Mouse (Mus musculus) liver, embryonic 13.5 days (tissue): ENCODE data around the gene Dab2ip. TPM values are rescaled to one million over a fixed set of nuclear protein-coding genes. Genes with fewer than 3 reads are reported as not detected.

Experiments
- ATAC-seq: fragments of 200-750 bp; cut with Nextera tagmentation; 2 replicates; pipeline ENCODE4 v1.8.0; 2017; ENCODE audit warnings: low read depth, mild to moderate bottlenecking, moderate number of reproducible peaks, moderate library complexity
- DNase-seq: peaks from one replicate; pipeline ENCODE4 v3.0.0; 2022
- H3K27ac ChIP-seq: fragments of 300-500 bp; sonication (generic); 2 replicates; pipeline ENCODE4 v1.5.1; 2015; ENCODE audit warnings: moderate library complexity, mild to moderate bottlenecking, inconsistent platforms
- H3K27me3 ChIP-seq: fragments of 300-500 bp; sonication (generic); 2 replicates; pipeline ENCODE4 v1.6.1; 2015; ENCODE audit warnings: mild to moderate bottlenecking, inconsistent platforms
- H3K36me3 ChIP-seq: fragments of 300-500 bp; sonication (generic); 2 replicates; pipeline ENCODE4 v1.6.1; 2015; ENCODE audit warnings: mild to moderate bottlenecking, inconsistent platforms
- H3K4me1 ChIP-seq: fragments of 300-500 bp; sonication (generic); replicated peaks from 2 replicates; pipeline ENCODE4 v1.6.1; 2015; ENCODE audit warnings: inconsistent platforms
- H3K4me2 ChIP-seq: fragments of 300-500 bp; sonication (generic); 2 replicates; pipeline ENCODE4 v1.6.1; 2015; ENCODE audit warnings: inconsistent platforms, mild to moderate bottlenecking, moderate library complexity
- H3K4me3 ChIP-seq: fragments of 300-500 bp; sonication (generic); replicated peaks from 2 replicates; pipeline ENCODE4 v1.5.1; 2015; ENCODE audit warnings: mild to moderate bottlenecking, inconsistent platforms
- H3K9ac ChIP-seq: fragments of 300-500 bp; sonication (generic); 2 replicates; pipeline ENCODE4 v1.6.1; 2015; ENCODE audit warnings: mild to moderate bottlenecking, inconsistent platforms
- H3K9me3 ChIP-seq: fragments of 300-500 bp; sonication (generic); replicated peaks from 2 replicates; pipeline ENCODE4 v1.6.1; 2016; ENCODE audit warnings: inconsistent platforms
- WGBS: fragments of 180-500 bp; shearing (Covaris S2); methylation state at CpG from one replicate; pipeline ENCODE4 v1.1.7; 2015; ENCODE audit not compliant: insufficient replicate concordance; 5-methylcytosine and 5-hydroxymethylcytosine counted together
- polyA plus RNA-seq: library from polyadenylated mRNA; unstranded; fragments of >200 nt; fragmentation: Nextera tagmentation; extraction: Ambion mirVana; gene quantifications from 2 replicates; pipeline ENCODE4 v1.2.1, GENCODE M21; 2015

Dab2ip gene
- polyA plus RNA-seq, 1 experiment from 2014 or later = 6.7 TPM

DNA sequence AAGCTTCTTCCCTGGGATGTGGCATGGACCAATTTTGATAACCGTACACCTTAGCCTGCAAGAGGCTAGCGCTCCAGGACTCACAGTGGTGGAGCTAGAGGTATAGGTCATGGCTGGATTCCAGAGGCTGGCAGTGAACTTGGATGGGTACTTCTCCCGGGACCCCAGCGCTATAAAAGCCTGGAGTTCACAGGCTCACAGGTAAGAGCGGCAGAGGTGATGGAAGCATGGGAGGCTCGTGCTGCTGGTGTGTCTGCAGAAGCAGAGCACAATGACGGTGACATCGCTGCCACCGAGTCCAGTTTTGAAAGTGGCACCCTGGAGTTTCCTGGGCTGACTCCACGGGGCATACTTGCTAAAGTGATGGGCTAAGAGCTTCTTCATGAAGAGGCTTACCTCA is 187.8 kb downstream of the Dab2ip start:
- Histone ChIP-seq H3K27me3 (no peaks in the 10 kb centered on the region), H3K4me1 (no peaks in the 10 kb centered on the region), H3K36me3 (no peaks in the 10 kb centered on the region), H3K27ac (no peak overlapping the region), H3K9ac (no peak overlapping the region), H3K4me2 (no peak overlapping the region), H3K4me3 (no peak overlapping the region), H3K9me3 (no peaks in the 10 kb centered on the region)
- WGBS = 76% methylated on average over 10 of the region's 10 CpGs
- DNase-seq (no peak), ATAC-seq (no peak)

DNA sequence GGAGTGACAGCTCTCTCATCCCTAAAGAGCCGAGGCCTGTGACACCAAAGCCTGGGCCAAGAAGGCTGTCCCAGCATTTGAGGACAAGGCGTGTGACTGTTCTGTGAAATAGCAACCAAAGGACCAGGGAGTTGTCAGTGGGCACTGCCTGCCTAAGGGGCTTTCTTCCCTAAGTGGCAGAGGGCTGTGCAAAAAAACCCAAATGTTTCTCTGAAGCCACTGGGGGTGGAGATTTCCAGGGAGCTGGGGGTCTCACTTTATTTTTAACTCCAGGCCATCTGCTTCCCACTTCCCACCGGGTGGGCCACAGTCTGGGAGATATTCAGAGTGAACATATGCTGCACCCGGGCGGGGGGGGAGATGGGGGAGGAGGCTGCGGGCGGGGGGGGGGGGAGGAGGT is 188.6 kb downstream of the Dab2ip start:
- DNase-seq (no peak), ATAC-seq (no peak)
- no peak overlapping the region for H3K4me2 ChIP-seq
- H3K4me1 ChIP-seq = no peaks in the 10 kb centered on the region
- H3K36me3 ChIP-seq = no peaks in the 10 kb centered on the region
- H3K27me3 ChIP-seq = no peaks in the 10 kb centered on the region
- no peaks in the 10 kb centered on the region for H3K9me3 ChIP-seq
- WGBS = 40% methylated on average over 7 of the region's 7 CpGs
- no peak overlapping the region for H3K27ac ChIP-seq
- H3K4me3 ChIP-seq = no peak overlapping the region
- H3K9ac ChIP-seq = no peak overlapping the region

DNA sequence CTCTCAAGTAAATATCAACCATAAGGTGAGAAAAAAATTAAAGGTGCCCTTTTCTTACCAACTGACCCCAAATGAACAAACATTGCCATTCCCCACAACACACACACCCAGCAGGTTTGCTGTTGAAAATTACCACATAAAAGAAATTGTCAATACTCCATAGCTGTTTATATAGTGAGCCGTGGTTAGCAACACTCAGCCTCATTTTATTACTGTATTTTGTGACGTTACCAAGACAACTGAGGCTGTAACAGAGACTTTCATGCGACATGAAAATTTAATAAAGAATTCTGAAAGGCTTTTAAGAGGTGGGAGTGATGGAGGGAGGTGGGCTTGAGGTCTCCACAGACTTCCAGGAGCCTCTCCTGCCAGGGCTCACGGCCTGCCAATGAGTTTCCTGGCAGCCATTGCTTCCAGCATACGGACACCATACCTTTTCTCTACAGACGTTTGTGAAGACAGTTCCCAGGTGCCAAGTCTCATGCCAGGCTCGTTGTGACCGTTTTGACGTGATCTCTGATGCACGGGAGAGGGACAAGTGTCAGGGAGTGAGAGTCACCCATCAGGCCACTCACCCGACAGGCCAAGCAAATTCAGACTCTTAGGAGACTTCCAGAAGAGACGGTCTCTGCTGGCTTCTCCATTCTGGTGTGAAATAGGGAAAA is 189.4 kb downstream of the Dab2ip start:
- ATAC-seq (no peak), DNase-seq (no peak)
- WGBS = 63% methylated on average over 12 of the region's 12 CpGs
- Histone ChIP-seq H3K4me3 (no peak overlapping the region), H3K4me2 (no peak overlapping the region), H3K36me3 (no peaks in the 10 kb centered on the region), H3K9me3 (no peaks in the 10 kb centered on the region), H3K27me3 (no peaks in the 10 kb centered on the region), H3K27ac (no peak overlapping the region), H3K4me1 (no peaks in the 10 kb centered on the region), H3K9ac (no peak overlapping the region)

DNA sequence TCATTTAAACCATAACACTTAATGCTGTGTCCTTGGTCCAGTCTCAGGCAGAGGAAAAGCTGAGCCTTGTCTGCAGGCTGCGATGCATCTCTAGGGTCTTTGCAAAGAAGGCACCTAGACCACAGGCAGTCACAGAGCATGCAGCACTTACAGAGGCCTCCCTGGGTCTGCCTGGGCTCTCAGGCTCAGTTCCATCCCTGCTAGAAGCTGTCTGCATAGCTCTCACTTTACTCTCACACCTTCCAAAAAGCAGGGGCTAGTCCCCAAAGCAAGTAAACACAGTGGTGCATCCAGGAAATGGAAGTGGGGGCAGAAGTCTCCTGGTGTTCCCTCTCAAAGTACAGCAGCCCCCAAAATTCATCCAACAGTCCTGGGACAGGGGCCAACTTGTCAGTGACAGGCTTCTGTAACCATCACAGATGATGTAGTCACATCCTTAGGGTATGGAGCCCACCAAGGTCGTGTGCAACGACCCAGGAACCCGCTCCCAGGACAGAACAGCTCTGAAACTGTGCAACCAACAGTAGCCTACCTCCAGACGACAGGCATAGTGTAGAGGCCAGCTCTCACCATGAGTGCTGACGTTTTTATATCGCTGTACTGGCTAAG is 192.6 kb downstream of the Dab2ip start:
- Histone ChIP-seq H3K27me3 (no peaks in the 10 kb centered on the region), H3K36me3 (no peaks in the 10 kb centered on the region), H3K9ac (no peak overlapping the region), H3K9me3 (no peaks in the 10 kb centered on the region), H3K4me1 (no peaks in the 10 kb centered on the region), H3K4me3 (no peak overlapping the region), H3K27ac (no peak overlapping the region), H3K4me2 (no peak overlapping the region)
- WGBS = 55% methylated on average over 7 of the region's 7 CpGs
- ATAC-seq (no peak), DNase-seq (no peak)

GRCm38 (mm10) chr2:35751781-35752505 is 193.9 kb downstream of the Dab2ip start:
- H3K27me3 ChIP-seq = no peaks in the 10 kb centered on the region; the same call in 1 of the 2 replicates
- no peak overlapping the region for H3K4me3 ChIP-seq
- DNase-seq (no peak), ATAC-seq (no peak)
- H3K9ac ChIP-seq = no peak overlapping the region
- no peaks in the 10 kb centered on the region for H3K36me3 ChIP-seq
- H3K4me2 ChIP-seq = no peak overlapping the region
- WGBS = 70% methylated on average over 18 of the region's 18 CpGs
- H3K4me1 ChIP-seq = no peaks in the 10 kb centered on the region
- H3K9me3 ChIP-seq = no peaks in the 10 kb centered on the region
- no peak overlapping the region for H3K27ac ChIP-seq

GRCm38 (mm10) chr2:35756467-35756866 is 198.4 kb downstream of the Dab2ip start:
- H3K27ac ChIP-seq = no peak overlapping the region
- no peaks in the 10 kb centered on the region for H3K9me3 ChIP-seq
- no peaks in the 10 kb centered on the region for H3K36me3 ChIP-seq
- H3K27me3 ChIP-seq = no peaks in the 10 kb centered on the region; the same call in 1 of the 2 replicates
- no peak overlapping the region for H3K4me2 ChIP-seq
- 15% methylated on average over 7 of the region's 7 CpGs for WGBS
- DNase-seq (no peak), ATAC-seq (no peak)
- H3K9ac ChIP-seq = no peak overlapping the region
- H3K4me3 ChIP-seq = no peak overlapping the region
- H3K4me1 ChIP-seq = no peaks in the 10 kb centered on the region

DNA sequence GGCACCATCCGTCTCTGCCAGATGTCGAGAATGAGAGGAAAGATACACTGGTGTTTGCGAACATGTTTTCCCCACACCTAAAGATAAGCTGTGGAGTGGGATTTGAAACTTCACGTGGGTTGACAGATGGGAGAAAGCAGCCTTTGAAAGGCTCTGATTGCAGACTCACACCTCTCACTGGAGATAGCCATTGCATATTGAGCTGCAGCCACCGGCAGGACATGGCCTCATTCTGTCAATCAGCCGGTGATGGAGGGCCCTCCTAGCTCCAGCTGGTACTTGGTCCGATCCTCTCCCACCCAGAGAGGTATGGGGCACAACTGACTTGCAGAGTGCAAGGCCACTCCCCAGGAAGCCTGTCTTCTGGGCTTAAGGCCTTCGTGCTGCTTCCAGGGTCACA is 202.3 kb downstream of the Dab2ip start:
- WGBS = 49% methylated on average over 8 of the region's 8 CpGs
- no peak overlapping the region for H3K27ac ChIP-seq

GRCm38 (mm10) chr2:35760867-35761266 is 202.8 kb downstream of the Dab2ip start:
- H3K9me3 ChIP-seq = no peaks in the 10 kb centered on the region
- no peak for DNase-seq
- no peak for ATAC-seq

More for the DNA sequence above, 202.3 kb downstream of the Dab2ip start:
- Histone ChIP-seq H3K9ac (no peak overlapping the region), H3K4me2 (no peak overlapping the region), H3K27me3 (no peaks in the 10 kb centered on the region; the same call in 1 of the 2 replicates), H3K4me1 (no peaks in the 10 kb centered on the region), H3K9me3 (no peaks in the 10 kb centered on the region), H3K4me3 (no peak overlapping the region), H3K36me3 (no peaks in the 10 kb centered on the region)
- no peak for DNase-seq
- ATAC-seq = no peak

DNA sequence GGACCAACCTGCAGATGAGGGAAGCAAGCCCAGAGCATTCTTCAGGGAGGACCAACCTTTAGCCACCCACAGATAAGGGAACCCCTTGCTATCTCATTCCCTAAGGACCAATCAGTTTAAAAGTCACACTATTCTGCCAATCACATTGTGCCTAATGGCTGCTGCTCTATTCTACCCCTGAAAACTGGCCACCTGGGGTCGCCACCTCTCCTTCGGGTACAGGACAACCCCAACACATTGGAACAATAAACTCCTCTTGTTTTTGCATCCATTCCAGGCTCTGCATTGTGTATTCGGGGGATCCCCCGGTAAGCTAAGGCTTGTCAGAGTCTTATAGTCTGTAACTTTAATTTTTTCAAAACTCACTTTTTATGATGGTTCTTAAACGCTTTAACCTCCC is 203.4 kb downstream of the Dab2ip start:
- no peak overlapping the region for H3K4me3 ChIP-seq
- no peaks in the 10 kb centered on the region for H3K9me3 ChIP-seq
- no peak overlapping the region for H3K4me2 ChIP-seq
- ATAC-seq (no peak), DNase-seq (no peak)
- H3K9ac ChIP-seq = no peak overlapping the region
- no peaks in the 10 kb centered on the region; the same call in 1 of the 2 replicates for H3K27me3 ChIP-seq
- no peaks in the 10 kb centered on the region for H3K36me3 ChIP-seq
- H3K27ac ChIP-seq = no peak overlapping the region
- WGBS = 59% methylated on average over 5 of the region's 5 CpGs
- no peaks in the 10 kb centered on the region for H3K4me1 ChIP-seq

More at GRCm38 (mm10) chr2:35760867-35761266, 202.8 kb downstream of the Dab2ip start:
- Histone ChIP-seq H3K27ac (no peak overlapping the region), H3K36me3 (no peaks in the 10 kb centered on the region), H3K9ac (no peak overlapping the region), H3K4me3 (no peak overlapping the region), H3K4me1 (no peaks in the 10 kb centered on the region), H3K4me2 (no peak overlapping the region), H3K27me3 (no peaks in the 10 kb centered on the region; the same call in 1 of the 2 replicates)

DNA sequence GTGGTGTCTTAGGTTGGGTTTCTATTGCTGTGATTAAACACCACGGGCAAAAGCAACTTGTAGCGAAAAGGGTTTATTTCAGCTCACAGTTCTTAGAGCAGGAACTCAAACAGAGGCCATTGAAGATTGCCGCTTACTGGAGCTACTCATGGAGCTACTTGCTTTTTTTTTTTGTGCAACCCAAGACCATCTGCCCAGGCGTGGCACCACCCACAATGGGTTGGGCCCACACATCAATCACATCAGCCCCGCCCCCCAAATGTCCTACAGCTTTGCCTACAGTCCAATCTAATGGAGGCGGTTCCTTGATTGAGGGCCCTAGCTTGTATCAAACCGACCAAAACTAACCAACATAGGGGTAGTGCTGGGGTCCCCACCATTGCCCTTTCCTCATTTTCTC is 205.8 kb downstream of the Dab2ip start:
- Histone ChIP-seq H3K27me3 (no peaks in the 10 kb centered on the region), H3K27ac (no peak overlapping the region), H3K9ac (no peak overlapping the region), H3K4me2 (no peak overlapping the region), H3K9me3 (no peaks in the 10 kb centered on the region), H3K4me1 (no peaks in the 10 kb centered on the region), H3K4me3 (no peak overlapping the region), H3K36me3 (no peaks in the 10 kb centered on the region)
- ATAC-seq (no peak), DNase-seq (no peak)
- WGBS = 72% methylated on average over 7 of the region's 7 CpGs

GRCm38 (mm10) chr2:35764328-35764727 is 206.3 kb downstream of the Dab2ip start:
- H3K4me1 ChIP-seq = no peaks in the 10 kb centered on the region

More at GRCm38 (mm10) chr2:35764328-35764727, 206.3 kb downstream of the Dab2ip start:
- H3K36me3 ChIP-seq = no peaks in the 10 kb centered on the region
- WGBS = 64% methylated on average over 8 of the region's 8 CpGs
- H3K4me3 ChIP-seq = no peak overlapping the region
- H3K27ac ChIP-seq = no peak overlapping the region
- no peak overlapping the region for H3K4me2 ChIP-seq
- no peak for DNase-seq
- no peak for ATAC-seq
- no peak overlapping the region for H3K9ac ChIP-seq
- no peaks in the 10 kb centered on the region for H3K27me3 ChIP-seq
- no peaks in the 10 kb centered on the region for H3K9me3 ChIP-seq
